Comparison of ENCODE assay signal across 17 mouse cellular contexts in the genomic region with DNA sequence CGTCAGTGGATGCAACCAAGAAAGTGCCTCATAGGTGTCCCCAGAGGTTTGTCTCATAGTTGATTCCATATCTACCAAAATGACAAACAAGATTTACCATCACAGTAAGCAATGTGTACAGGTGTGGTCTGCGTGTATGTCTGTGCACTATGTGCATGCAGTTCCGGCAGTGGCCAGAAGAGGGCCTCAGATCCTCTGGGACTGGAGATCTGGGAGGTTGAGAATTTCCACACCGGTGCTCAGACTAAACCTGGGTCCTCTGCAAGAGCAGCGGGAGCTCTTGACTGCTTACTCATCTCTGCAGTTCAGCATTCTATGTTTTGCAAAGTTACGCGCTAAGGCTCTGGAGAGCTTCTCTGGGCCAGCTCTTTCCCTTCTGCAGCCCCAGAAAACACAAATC. TPM values are rescaled to one million over a fixed set of nuclear protein-coding genes. Genes with fewer than 3 reads are reported as not detected.
DNase-seq lines count a peak whose midpoint lies in the region; ATAC-seq and TF ChIP-seq lines count a peak whose summit lies in the region.
"Had no signal": no experiment of that assay in that cellular context is flagged by ENCODE, and none has a peak within 500 bp of the region (broad histone marks: within the 10 kb centered on the region; RNA-seq: fewer than 3 reads in every experiment).

No protein-coding gene starts in this region.

- peak overlapping the region; percentile 22; the same call in 1 of the 2 replicates for H3K27ac ChIP-seq in heart, embryonic 11.5 days (ENCODE audit: low read depth, low read length)
- H3K27ac ChIP-seq in embryonic fibroblast, embryonic 13.5 days (ENCODE audit: insufficient read depth, low read length): no peak overlapping the region
- H3K27ac ChIP-seq: embryonic facial prominence, embryonic 15.5 days had no signal

- H3K36me3 ChIP-seq in heart, embryonic 11.5 days (ENCODE audit: control insufficient read depth, insufficient read depth, low read length): no peaks in the 10 kb centered on the region
- H3K36me3 ChIP-seq: embryonic facial prominence, embryonic 15.5 days; hindbrain, embryonic 10.5 days had no signal

- WGBS in heart, embryonic 11.5 days (ENCODE audit: insufficient replicate concordance): 85% methylated on average over 7 of the region's 7 CpGs

- TF ChIP-seq CTCF in embryonic fibroblast, embryonic 13.5 days (IDR thresholded peaks at IDR 0.05; ENCODE audit: borderline replicate concordance, insufficient read depth, low read length): 0 out of 2 replicates have a peak, but pooled peaks have one; percentile 1

- ATAC-seq in heart, embryonic 11.5 days (replicated peaks; ENCODE audit: insufficient number of reproducible peaks, low FRiP score, low TSS enrichment): no peak
- ATAC-seq in frontal cortex, adult (ENCODE audit: low TSS enrichment): no peak

- no peak for DNase-seq in heart, postnatal 10 days
- peak; percentile 71 to 84 for DNase-seq in spleen, postnatal 4 days (ENCODE audit: low spot score in 2 of 2)
- no peak for DNase-seq in spleen, adult 18-20 months
- no peak for DNase-seq in right cerebral cortex, postnatal 10 days (ENCODE audit: low spot score in 2 of 2)
- no peak for DNase-seq in gastrocnemius, postnatal 25 days
- DNase-seq: adrenal gland, postnatal 25 days; cerebellum, adult 9-11 months; kidney, postnatal 25 days had no signal

- intact Hi-C loops in heart, postnatal 10 days (cut with DNase I): no loop called here

- H3K4me1 ChIP-seq in heart, embryonic 11.5 days (ENCODE audit: control insufficient read depth, insufficient read depth, low read length): peaks cover 29% of the 10 kb centered on the region
- H3K4me1 ChIP-seq in embryonic fibroblast, embryonic 13.5 days (ENCODE audit: control insufficient read depth, insufficient read depth, low read length): no peaks in the 10 kb centered on the region
- H3K4me1 ChIP-seq: embryonic facial prominence, embryonic 15.5 days had no signal

- no peak overlapping the region for H3K9ac ChIP-seq in heart, embryonic 11.5 days (ENCODE audit: low read depth, low read length)
- H3K9ac ChIP-seq: embryonic facial prominence, embryonic 15.5 days had no signal

- no peak for TF ChIP-seq POLR2A in embryonic fibroblast, embryonic 13.5 days (IDR thresholded peaks at IDR 0.05; ENCODE audit: low read depth, low read length)

- no peak overlapping the region for H3K4me3 ChIP-seq in heart, embryonic 11.5 days (ENCODE audit: low read depth, low read length)
- H3K4me3 ChIP-seq in embryonic fibroblast, embryonic 13.5 days (ENCODE audit: insufficient read depth, low read length): no peak overlapping the region
- H3K4me3 ChIP-seq: embryonic facial prominence, embryonic 15.5 days; hindbrain, embryonic 10.5 days had no signal

- no peaks in the 10 kb centered on the region; the same call in 1 of the 2 replicates for H3K27me3 ChIP-seq in heart, embryonic 11.5 days (ENCODE audit: control insufficient read depth, insufficient read depth, low read length)
- H3K27me3 ChIP-seq: megakaryocyte, embryonic 14.5 days had no signal

- no peak overlapping the region for H3K4me2 ChIP-seq in heart, embryonic 11.5 days
- H3K4me2 ChIP-seq: embryonic facial prominence, embryonic 15.5 days had no signal

- H3K9me3 ChIP-seq in heart, embryonic 11.5 days (replicated peaks; ENCODE audit: control insufficient read depth, low read length): no peaks in the 10 kb centered on the region
- H3K9me3 ChIP-seq: embryonic facial prominence, embryonic 15.5 days; hindbrain, embryonic 10.5 days; megakaryocyte, embryonic 14.5 days had no signal

RNA-seq across cellular contexts. Expression of a gene that starts 13.4 kb away (rescaled TPM):
- polyA plus RNA-seq in heart, embryonic 11.5 days (2014; fragmentation: Nextera tagmentation; extraction: Ambion mirVana): 22.5 and 23.3 TPM in 2 replicates
- 10 to 100 TPM; 14.1 to 15.4 TPM for total RNA-seq in heart, postnatal 10 days (2021)
- polyA plus RNA-seq in embryonic fibroblast, embryonic 13.5 days (2011; ENCODE audit: insufficient read length, low read depth, missing spikeins): 15.1 and 23.1 TPM in 2 replicates
- 1 to 10 TPM; 7.3 to 7.6 TPM for total RNA-seq in gastrocnemius, postnatal 25 days (2021)

RNA-seq across cellular contexts. Expression of a gene that starts 24.8 kb away (rescaled TPM):
- polyA plus RNA-seq in heart, embryonic 11.5 days (2014; fragmentation: Nextera tagmentation; extraction: Ambion mirVana): 7.6 and 10.9 TPM in 2 replicates
- total RNA-seq in heart, postnatal 10 days (2021): not detected
- not detected in 2 replicates for polyA plus RNA-seq in embryonic fibroblast, embryonic 13.5 days (2011; ENCODE audit: insufficient read length, low read depth, missing spikeins)
- total RNA-seq in gastrocnemius, postnatal 25 days (2021): not detected
- total RNA-seq: adrenal gland, postnatal 25 days; gastrocnemius, adult 18-20 months had no signal
- polyA plus RNA-seq: embryonic facial prominence, embryonic 15.5 days had no signal

RNA-seq across cellular contexts. Expression of a gene that starts 33.8 kb away (rescaled TPM):
- not detected in 2 replicates for polyA plus RNA-seq in heart, embryonic 11.5 days (2014; fragmentation: Nextera tagmentation; extraction: Ambion mirVana)
- total RNA-seq in heart, postnatal 10 days (2021): not detected
- polyA plus RNA-seq in embryonic fibroblast, embryonic 13.5 days (2011; ENCODE audit: insufficient read length, low read depth, missing spikeins): not detected in 2 replicates
- total RNA-seq in gastrocnemius, postnatal 25 days (2021): not detected
- polyA plus RNA-seq: hindbrain, embryonic 10.5 days; limb, embryonic 11.5 days; neural tube, embryonic 11.5 days had no signal

RNA-seq across cellular contexts. Expression of a gene that starts 44.0 kb away (rescaled TPM):
- 14.2 and 16.2 TPM in 2 replicates for polyA plus RNA-seq in heart, embryonic 11.5 days (2014; fragmentation: Nextera tagmentation; extraction: Ambion mirVana)
- 10 to 100 TPM; 16.4 to 19.8 TPM for total RNA-seq in heart, postnatal 10 days (2021)
- polyA plus RNA-seq in embryonic fibroblast, embryonic 13.5 days (2011; ENCODE audit: insufficient read length, low read depth, missing spikeins): 18.5 and 22.2 TPM in 2 replicates
- total RNA-seq in gastrocnemius, postnatal 25 days (2021): 10 to 100 TPM; 26.9 to 32.5 TPM

Comparison
In these comparisons a context has a peak if more than half of its experiments do, and no peak if none do; other contexts are left out.
1. DNase-seq: peak in spleen, postnatal 4 days (2 of 2); none in heart, postnatal 10 days (0 of 2), spleen, adult 18-20 months (0 of 2), right cerebral cortex, postnatal 10 days (0 of 2) and gastrocnemius, postnatal 25 days (single experiment).